Mouse (Mus musculus) ZHBTc4 (cell line): ENCODE measurements around the gene Kcnf1.

ENCODE experiments used
- DNase-seq: peaks from one replicate; pipeline ENCODE4 v3.0.0-alpha.2; 2011; ENCODE audit warnings: low read depth, low spot score

Kcnf1 gene

DNA sequence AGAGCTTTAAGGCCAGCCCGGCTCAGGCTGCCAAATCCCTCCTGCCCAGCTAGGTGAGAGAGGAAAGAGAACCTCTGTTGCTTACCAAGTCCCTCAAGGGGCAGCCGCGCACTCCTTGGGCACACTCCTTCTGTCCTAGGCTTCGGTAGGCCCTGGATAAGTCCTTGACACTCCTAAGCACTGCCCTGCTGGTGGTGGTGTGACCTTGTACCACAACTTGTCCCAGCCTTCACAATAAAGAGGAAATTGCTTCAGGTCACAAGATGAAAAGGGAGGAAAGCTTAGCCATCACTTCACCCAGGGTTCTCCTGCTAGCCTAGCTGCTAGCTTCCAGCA, at the start of gene Kcnf1:
TSS of gene Kcnf1 (minus strand) at position 132 of the 336 bp plus-strand sequence.
- DNase-seq, result no peak

DNA sequence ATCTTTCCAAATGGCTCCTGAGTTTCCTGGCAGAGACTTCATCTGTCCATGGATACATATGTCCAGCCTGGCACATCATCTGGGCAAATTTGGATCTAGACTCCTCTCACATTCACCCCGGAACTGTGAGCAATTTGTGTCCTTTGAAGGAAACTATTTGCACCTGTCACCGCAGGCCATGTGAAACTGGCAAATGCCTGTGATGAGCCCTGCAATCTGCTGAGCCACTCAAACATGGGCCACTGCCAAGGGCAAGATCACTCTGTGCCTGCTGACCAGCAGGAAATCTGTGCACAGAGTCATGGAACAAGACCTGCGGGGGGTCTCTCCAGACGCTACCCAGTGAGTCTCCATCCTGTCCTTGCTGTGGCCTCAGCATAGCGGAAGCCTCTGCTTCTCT, 48.3 kb upstream of the Kcnf1 start:
- DNase-seq, result no peak

DNA sequence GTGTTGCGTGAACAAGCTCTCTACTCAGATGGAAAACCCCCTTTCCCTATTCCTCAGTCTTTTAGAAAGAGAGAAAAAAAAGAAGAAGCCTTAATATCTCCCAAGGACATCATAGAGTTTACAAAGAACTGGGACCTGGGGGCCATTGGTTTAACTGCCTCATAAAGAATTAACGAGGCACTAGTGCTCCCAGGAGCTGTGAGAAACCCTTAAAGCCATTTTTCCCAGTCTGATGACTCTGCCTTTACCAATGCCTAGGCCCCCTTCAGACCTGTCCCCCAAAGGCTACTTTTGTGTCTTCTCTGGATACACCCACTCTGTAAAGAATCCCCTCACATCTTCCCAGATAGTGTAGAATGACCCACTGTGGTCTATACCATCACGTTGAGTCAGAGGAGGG, 46.4 kb upstream of the Kcnf1 start:
- no peak for DNase-seq

DNA sequence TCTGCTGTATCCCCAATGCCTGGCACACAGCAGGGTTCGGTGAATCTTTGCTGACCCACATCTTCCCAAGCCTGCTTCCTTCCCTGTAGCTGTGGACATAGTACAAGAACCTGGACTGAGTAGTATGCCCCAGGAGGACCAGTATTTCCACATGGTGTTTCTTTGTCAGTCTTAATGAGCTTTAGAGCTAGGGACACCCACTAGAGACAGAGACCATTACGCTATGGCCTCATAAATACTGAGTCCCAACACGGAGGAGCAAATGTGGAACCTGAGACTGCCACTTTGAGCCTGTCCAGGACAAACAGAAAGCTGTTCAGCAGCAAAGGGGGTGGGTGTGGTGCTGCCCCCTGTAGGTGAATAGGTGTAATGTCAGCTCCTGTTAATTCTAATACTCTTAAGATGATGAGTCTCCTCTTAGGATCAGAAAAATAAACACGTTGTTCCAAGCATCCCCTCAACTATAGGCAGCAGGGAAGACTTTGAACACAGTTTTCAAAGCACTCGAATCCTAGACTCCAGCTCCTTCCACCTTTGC, 45.3 kb upstream of the Kcnf1 start:
- peak; percentile 57 for DNase-seq

DNA sequence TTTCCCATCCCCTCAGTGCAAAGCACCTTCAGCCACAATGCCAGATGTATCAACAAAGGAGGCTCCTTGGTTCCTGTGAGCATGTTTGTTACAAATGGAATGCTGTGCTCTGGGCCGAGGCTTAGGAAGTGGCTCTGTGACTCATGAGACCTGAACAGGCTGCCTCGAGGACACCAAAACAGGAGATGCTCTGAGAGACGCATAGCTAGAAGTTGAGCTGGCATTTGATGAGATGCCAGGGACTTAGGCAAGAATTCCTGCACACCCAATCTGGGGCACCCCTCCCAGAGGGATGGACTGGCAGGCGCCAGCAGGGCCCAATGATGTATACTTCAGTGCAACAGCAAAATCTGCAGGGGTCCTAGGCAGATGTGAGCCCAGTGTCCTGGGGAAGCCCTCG, 43.9 kb upstream of the Kcnf1 start:
- DNase-seq, result no peak

DNA sequence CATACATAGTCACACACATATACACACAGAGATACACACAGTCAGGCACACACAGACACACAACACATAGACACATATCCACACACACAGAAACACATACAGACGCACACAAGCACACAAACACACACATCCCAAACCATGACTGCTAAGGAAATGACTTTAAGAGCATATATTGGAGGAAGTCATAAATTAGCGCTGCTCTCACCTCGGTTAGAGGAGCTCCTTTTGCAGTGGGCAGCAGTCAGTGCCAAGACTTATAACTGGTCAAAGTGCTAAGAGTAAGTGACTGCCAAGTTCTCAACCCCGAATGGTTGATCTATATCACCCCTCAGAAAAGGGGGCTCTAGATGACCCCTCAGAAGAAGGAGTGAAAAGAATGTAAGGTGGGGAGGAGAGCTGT, 42.4 kb upstream of the Kcnf1 start:
- no peak for DNase-seq

DNA sequence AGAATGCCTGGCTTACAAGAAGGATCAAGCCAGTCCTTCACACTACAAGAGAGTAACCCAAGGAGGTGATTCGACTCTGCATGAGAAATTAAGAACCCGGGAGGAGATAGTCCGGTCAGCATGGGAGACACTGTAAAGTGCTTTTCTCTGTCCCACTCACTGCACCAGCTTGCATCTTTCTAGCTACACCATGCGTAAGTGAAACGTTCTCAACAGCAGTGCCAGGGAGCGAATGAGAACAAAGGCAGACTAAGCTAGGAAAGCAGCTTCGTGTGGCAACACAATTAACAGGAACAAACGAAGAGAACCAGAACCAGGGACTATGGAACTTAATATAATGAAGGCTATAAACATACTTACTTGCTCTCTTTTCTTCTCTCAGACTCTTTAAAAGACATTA, 41.7 kb upstream of the Kcnf1 start:
- DNase-seq, result no peak

DNA sequence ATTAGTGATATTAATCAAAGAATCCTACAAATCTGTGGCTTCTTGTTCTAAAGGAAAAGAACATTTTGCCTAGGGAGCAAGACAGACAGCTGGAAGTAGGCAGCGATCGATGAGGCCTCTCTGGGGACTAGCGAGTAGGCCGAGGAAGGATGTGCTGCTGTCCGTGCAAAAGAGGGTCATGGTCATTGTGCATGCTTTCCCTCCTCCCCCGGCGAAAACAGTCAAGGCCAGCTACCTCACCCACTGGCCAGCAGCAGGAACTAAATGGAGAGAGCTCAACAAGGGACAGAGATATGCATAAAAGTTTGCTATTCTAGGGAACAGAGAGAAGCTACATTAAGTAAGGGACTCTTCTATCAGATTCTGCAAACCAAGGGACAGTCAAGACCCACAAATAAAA, 39.1 kb upstream of the Kcnf1 start:
- DNase-seq, result no peak

DNA sequence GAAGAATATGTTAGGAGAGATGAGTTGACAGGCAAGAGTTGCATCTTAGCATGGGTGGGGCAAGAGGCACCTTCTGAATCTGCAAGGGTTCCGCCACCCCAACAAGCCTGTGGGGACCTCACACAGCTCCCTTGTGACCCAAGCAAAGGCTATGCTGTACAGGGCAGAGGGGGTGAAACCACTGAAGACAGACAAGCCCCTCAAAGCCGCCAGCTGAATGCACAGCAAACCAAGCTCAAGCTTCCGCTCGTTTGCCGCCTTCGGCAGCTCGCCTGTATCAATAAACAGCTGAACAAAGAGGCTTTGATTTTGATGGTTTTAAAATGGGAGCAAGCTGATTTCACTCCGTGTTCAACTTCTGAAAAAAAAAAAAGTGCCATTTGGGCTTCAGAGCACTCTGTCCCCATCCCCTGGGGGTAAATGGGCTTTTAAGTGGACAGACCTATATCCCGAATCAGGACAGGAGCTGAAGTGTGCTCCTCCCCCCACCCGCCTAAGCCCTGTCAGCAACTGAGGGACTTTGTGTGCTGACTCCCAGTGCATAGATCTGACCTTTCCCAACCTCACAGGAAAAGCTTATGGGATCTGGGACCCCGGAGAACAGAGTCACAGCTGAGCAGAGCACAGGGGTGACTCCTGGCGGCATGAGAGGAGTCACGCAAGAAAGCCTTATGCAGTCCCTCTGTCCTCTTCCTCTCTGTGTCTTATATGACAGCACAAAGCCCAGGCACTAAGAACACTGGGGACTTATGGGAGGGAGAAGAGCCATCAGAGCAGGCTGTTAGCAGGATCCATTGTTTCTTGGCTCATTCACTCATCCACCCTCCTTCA, 26.0 kb upstream of the Kcnf1 start:
- DNase-seq, result no peak

DNA sequence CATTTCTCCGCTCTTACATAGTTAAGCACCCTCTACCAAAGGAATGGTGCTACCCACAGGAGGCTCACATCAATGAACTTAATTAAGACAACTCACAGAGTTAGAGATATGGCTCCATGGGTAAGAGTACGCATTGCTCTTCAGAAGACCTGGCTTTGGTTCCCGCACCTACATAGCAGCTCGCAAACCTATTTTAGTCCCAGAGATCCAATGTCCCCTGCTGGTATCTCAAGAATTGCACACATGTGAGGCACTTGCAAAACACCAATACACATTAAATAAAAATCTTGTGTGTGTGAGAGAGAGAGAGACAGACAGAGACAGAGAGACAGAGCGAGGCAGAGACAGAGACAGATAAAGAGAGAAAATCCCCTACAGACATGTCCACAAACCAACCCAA, 21.9 kb upstream of the Kcnf1 start:
- DNase-seq, result peak; percentile 69

DNA sequence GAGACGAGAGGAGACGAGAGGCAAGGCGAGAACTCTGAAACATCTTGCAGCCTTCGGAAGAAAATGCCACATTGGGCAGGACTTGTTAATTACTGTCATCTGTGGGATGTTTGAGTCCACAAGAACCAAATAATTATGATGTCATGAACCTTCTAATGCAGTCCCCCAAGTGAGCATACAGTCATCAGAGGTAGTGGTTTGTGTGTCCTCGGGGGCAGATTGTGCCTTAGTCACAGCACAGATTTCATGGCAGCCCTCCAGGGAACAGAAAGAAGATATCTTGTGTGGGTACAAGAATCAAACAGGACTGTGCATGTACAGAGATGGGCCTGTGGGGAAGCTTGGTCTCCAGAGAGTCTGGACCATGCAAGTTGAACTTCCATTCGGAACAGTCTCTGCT, 17.5 kb upstream of the Kcnf1 start:
- no peak for DNase-seq

DNA sequence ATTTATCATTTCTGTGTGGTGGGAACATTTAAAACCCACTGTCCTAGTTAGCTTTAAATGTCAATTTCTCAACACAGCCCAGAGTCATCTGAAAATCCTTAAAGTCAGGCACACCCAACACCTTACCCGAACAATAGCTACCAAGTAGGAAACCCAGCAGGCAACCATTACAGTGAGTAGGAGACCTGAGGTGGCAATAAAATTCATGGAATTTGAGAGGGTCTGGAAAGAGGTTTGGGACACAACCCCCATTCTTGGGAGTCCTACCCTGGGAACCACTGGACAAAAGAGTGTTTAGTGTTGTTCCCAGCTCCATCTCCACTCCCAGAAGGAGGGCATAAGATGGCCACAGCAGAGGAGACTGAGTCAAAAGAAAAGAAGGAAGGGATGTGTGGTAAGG, 16.6 kb upstream of the Kcnf1 start:
- DNase-seq, result peak; percentile 92

DNA sequence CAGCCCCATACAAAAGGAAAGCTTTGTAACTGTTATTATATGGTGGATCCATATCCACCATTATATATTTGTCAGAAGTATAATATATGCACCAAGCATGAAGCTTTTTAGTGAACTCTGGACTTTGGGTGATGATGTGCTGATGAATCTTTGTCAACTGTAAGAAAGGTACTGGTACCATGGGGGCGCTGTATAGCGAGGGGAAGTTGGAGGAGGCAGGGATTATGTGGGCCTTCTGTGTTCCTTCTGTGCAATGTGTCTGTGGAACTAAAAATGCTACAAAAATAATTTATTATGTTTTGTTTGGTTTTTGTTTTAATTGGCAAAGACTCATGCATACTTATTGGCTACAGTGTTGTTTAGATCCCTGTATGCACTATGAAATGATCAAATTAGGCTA, 16.2 kb upstream of the Kcnf1 start:
- no peak for DNase-seq

DNA sequence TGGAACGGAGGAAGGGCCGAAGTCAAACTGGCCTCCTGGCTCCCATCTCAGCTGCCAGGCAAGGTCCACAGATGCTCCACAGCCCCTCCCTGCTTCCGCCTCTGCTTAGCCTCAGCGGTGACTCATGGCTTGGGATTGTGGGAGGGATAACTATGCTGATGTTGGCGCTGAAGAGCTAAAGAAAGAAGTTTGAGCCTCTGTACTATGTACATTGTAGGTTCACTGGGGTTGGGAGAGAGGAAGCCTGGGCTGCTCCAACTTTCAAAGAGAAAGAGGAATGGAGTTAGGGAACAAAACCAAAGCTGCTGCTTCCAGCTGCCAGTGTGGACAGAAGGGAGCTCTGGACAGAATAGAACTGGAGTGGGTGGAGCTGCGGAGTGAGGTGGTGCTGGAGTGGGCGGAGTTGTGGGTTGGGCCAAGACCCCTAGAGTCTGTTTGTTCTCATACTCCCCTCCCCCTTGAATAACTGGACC, 7.7 kb upstream of the Kcnf1 start:
- DNase-seq, result no peak

DNA sequence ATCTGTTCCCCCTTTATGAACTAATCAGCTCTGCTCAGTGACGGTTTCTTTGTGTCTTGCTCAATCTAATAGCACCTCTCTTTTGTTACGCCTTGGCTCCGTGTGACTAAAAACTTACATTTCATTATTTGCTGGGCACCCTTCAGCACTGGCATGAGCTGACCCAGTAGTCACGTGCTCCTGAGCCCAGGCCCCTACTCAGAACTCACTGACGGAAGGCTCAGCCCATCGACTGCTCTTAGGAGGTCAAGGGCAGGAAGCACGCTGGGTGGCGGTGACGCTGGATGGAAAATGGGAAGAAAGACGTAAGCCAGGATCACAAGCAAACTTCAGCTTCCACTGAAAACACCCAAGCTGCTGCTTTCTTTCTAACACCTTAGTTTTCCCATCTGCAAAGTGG, 7.1 kb upstream of the Kcnf1 start:
- no peak for DNase-seq

DNA sequence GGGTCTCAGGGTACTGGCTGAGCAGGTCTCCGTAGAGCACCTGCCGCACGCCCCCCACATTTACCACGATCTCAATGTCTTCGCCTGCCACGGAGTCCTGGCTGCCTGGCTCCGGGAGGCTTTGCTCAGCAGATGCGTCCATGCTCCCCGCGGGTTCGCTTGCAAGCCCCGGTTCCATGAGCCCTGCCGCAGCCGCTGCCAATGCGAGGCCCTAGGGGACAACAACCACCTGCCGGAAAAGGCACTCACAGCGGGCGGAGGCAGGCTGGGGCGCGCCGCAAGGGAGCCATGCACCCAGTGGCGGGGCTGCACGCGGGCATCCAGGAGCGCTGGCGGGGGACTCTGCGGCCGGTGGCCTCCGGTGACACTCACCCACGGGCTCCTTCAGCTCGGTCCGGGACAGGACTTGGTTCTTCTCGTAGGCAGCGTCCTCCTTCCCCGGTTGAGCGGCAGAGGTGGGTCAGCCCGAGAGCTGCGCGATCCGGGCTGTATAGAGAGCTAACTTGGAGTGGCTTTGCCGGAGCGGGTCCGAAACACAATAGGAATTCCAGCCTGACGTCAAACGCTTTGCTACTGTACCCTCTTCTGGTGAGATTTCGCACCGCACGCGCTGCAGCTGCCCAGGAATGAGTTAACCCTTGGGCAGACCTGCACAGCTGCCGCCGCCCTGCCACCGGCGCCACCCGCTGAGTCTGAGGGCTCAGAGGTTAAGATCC, 489 bp downstream of the Kcnf1 start:
- peak; percentile 92 for DNase-seq

DNA sequence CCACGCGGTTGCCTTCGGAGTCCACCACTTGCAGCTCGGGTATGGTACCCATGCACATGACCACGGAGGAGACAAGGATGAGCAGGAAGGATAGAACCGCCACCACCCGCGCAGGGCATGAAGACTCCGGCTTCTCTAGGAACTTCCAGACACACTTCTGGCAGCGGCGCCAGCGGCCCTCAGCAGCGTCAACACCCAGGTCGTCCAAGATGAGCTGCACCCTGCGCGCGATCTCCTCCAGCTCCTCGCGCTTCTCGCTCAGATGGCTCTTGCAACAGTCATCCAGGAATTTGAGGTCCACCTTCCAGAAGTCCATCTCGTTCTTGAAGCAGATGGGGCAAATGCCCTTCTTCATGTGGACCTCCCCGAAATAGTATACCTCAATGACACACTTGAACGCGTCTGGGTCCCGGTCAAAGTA, 1.1 kb downstream of the Kcnf1 start:
- peak; percentile 58 for DNase-seq

DNA sequence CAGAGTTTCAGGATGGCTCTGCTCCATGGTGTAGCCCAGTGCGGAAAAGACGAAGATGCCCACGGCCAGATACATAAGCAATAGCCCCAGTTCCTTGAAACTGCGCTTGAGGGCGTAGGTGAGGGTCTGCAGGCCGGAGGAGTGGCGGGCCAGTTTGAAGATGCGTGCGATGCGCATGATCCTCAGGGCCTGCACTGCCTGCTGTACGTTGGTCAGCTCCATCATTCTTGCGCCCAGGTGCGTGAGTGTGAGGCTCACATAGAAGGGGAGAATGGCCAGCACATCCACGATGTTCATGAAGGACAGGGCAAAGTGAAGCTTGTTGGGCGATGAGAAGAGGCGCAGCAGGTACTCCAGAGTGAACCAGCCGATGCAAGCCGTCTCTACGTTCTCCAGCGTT, 1.6 kb downstream of the Kcnf1 start:
- no peak for DNase-seq

DNA sequence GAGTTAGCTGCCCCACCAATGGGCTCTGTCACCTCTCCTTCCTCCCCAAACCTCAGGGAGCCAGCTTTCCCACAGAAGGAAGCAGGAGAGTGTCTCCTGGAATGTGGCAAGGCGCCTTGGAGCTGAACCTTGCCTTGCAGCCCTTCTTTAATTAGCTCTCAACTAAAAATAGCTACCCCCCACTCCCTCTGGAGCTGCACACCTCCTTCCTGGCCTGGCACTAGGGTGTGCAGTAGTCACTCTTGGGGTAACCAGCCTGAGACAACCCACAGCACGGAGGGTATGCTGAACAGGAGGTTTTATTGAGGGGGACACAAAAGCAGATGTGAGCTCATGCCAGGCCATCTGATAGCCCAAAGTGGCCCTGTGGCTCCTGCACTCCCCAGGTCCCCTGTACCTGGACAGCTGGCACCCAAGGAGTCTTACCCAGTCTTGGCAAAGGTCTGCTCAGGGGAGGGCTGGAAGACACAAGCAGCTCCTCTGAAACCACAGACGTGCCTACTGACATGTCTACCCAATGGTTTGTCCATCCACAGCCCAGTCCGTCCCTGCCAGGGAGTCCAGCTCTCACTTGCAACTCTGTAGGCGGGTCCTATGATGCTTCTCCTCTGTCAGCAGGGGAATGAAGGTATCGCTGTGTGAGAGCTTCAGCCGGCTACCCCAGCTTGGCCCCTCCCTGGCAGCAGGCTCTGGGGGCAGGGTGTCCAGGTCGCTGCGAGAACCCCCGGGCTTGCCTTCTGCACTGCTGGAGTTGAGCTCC, 2.4 kb downstream of the Kcnf1 start:
- DNase-seq, result no peak

DNA sequence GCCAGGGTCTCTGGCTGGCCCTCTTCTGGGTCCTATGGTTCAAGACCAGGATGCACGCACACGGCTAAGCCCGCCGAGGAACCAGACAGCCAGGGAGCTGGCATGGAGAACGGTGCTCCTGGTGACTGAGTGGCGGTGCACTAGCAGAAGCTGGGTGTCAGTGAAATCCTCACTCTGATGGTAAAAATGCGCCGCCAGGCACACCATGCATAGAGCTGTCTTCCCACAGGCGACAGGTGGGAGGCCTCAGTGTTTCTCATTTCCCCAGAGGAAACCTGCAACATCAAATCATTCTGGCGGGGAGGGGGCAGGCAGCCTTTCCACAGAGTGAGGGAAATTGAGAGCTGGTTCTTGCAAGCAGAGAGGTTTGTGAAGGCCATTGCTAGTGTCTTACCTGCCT, 6.3 kb downstream of the Kcnf1 start:
- DNase-seq, result no peak

DNA sequence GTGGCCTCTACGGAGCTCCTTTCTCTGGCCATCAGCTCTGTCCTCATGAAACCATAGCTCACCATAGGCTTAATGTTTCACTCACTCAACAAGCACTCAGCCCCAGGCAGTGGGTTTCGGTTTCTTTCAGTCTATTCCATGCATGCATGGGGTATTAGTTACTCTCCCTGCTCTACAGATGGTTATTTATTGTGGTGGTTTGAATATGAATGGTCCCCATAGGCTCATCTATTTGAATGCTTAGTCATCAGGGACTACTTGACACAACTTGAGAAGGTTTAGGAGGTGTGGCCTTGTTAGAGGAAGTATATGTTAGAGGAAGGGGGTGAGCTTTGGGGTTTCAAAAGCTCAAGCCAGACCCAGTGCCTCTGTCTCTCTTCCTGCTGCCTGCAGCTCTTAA, 10.6 kb downstream of the Kcnf1 start:
- DNase-seq, result peak; percentile 57

DNA sequence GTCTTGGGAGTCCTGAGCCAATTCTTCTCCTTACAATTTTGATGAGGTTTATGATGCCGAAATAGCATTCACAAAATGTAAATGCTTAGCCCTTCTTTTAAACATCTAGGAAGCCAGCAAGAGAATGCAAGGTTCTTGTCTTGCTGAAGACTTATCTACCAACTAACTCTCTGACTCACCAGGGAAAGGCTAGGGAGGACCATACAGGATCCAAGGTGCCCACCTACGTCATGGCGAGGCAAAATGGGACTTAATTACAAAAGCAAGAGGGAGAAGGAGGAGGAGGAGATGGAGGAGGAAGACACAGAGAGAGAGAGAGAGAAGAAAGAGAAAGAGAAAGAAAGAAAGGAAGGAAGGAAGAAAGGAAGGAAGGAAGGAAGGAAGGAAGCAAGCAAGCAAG, 12.7 kb downstream of the Kcnf1 start:
- no peak for DNase-seq
